Mouse (Mus musculus): ENCODE results near the gene Zfp467. TPM values are rescaled to one million over a fixed set of nuclear protein-coding genes. Genes with fewer than 3 reads are reported as not detected.

Zfp467 gene
- total RNA-seq, 4 experiments from 2014 or later, result 9.7 to 10.1 (median 10.1) TPM

DNA sequence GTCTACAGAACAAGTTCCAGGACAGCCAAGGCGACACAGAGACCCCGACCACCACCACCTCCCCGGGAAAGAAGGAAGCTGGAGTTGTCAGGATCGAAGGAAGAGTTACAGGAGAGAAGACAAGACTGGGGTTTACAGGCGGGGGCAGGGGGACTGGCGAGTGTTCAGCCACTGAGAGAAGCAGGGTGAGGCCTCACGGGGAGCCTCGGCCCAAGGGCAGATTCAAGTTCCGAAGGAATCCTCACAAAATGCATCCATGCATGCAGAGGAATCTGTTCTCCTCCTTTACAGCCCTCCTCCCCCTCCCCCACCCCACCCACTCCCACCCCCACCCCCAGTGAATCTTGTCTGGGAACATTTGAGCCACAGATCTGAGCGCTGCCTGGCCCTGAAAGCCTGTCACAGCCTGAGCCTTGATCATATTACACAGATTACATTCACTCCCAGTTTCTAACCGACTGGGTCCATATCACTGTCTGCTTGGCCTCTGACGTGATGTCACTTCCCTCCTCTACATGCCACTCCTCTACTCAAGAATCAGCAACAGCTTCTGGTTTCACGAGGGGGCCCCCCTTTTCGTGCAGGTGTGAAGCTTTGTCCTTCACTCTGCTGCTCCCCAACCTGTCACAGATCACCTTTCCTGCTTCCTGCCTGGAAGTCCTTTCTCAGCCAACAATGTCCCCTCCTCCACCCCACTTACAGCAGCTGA, 5.2 kb downstream of the Zfp467 start:
- DNase-seq (ENCODE audit: low spot score), result no peak

DNA sequence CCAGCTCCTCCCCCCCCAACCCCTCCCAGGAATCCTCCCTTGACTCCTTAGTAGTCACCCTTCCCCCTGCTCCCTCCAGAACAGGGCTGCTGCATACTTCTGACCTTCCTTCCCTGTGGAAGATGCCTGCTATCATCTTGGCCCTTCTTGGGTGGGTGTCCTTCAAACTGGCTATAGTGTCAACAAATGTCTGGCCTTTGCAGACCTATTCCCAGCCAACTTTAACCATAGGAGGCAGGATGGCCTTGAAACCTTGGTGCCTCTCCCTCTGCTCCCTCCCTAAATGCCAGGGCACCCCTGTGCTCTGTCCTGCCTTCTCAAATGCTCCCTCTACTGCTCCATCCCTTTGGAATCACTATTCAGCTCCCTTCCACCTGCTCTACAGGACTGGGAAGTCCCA, 6.0 kb downstream of the Zfp467 start:
- no peak for DNase-seq (ENCODE audit: low spot score)

DNA sequence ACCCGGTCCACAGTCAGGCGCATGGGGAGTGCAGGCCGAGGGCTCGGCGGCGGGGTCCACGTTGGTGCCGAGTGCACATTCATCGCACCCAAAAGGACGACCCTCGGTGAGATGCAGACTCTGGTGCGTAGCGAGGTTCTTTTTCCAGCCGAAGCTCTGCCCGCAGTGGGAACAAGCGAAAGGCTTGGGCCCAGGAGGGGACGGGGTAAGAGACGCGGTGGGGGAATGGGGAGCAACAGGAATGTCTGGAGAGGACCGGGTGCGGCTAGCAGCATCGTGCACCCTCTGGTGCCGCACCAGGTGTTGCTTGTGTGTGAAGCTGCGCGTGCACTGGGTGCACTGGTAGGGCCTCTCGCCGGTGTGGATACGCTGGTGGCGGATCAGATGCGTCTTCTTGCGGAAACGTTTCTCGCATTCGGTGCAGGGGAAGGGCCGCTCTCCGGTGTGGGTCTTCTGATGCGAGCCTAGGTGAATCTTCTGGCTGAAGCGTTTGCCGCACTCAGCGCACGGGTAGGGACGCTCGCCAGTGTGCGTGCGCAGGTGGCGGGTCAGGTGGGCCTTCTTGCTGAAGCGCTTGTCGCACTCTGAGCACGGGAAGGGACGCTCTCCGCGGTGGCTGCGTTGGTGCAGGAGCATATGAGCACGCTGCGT, 7.0 kb downstream of the Zfp467 start:
- no peak for DNase-seq (ENCODE audit: low spot score)

DNA sequence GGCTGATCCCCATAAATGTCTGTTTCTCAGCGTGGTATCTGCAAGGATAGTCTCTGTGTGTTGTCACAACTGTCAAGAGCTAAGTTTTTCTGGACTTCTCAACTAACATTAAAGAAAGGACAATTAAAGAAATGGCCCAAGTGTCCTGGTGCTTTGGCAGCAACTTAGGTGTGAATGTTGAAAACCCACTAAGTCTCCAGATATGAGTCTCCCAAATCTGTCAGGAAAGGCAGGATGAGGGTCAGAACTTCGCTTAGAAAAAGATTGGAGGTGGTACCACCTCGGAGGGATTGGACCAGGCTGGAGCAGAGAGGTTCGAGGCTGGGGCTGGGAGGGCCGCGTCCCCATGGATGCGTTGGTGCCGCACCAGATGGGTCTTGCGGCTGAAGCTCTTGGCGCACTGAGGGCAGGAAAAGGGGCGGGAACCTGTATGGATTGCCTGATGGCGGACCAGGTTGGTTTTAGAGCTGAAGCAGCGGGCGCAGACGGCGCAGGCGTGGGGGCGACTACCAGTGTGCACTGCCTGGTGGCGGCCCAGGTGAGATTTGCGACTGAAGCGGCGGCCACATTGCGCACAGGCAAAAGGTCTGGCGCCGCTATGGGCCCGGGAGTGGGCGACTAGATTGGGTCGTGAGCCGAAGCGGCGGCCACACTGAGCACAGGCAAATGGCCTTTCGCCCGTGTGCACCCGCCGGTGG, 7.8 kb downstream of the Zfp467 start:
- DNase-seq (ENCODE audit: low spot score), result no peak

DNA sequence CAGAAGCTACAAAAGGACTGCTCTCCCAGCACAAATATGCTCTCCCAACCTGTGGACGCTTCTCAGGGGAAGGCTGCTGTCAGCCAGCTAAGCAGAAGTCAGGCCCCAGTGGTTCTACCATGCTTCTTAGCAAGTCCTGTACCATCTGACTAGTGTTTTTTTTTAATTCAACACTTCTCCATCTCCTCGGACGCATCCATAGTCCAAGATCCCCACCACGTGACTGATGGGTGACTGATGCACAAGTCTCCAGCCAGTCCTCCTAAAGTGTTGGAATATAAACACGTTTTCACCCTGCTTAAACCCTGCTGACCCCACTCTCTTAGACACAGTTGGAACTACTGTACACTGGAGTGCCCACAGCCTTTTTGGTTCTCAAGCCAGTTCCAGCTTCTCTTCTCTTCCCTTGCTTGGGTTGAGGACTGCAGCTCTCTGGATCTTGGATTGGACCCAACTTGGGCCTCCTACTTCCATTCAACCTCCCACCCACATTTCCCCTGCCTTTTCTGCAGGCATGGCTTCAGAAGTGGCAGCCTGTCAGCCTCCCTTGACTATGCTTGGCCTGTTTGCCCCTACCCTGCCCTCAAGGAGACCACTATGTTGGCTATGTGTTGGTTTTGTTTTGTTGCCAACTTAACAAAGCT, 9.8 kb downstream of the Zfp467 start:
- DNase-seq (ENCODE audit: low spot score), result no peak

DNA sequence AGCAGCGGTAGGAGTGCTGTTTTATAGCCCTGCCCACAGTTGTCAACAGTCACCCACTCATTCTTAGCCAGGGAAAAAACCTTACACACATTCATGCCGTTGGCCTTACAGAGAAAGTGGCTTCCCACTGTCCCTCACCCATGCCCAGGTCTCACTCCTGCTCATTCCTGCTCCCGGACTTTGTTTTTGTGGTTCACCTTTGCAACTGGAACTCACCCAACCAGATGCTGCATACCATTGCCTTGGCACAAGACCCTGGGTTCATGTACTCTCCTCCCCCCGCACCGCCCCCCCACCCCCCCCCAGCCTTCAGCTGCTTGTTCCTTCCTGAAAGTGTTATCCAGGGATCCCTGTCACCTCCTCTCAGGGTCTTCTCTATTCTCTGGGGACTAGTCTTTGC, 10.5 kb downstream of the Zfp467 start:
- DNase-seq (ENCODE audit: low spot score), result no peak

DNA sequence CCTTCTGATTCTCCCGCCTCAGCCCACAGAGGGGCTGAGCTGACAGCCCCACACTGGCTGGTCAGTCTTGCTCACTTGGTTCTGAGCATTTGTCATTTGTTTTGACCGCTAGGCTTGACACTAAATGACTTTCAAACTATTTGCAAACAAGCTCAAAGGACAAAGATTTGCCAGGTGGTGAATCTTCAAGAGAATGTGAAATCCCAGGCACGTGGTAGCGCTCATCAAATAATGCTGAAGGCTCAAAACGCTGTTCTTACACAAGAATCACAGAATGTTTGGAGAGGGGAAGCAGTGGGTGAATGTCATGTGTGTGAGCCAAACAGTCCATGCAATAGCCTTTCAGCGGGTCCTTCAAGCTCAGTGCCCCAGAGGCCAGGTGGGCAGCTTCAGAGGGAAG, 11.0 kb downstream of the Zfp467 start:
- DNase-seq (ENCODE audit: low spot score), result no peak

DNA sequence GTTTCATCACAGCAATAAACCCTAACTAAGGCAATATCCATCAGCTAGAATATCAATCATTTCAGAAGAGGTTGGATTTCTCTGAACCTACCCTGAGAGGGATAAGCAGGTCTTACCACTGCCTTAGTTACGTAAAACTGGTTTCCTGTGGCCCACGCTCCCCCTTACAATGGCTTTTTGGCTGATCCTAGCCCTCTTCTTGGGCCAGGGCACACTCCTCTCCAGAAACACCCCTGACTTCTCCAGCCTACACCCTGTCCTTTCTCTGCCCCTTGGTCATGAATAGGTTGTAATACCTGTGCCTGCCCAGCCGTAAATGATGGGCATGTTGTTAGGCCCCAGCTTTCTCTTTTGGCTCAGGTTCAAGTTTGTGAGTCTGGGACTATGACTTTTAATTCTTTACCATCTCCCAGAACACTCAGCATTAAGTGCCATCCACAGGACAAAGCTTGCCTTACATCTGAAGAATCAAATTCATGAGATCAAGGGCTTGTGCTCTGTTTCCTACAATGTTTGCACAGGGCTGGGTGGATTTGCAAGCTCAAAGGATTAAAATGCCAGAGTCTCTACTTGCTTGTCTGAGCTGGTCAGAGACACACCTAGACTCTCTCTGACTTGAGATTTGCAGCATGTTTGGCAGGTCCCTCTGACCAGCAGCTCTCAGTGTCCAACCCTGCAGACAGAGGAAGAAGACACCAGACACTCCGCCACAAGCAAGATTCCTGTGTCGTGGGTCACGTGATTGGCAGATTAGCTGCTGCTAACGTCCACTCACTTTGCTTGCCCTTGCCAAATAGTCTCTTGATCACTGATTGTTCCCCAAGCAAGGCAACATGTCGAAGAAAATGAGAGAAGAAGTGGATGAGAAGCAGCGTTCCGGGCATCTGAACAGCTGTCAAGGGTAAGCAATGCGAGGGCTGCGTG, 12.5 kb downstream of the Zfp467 start:
- no peak for DNase-seq (ENCODE audit: low spot score)

DNA sequence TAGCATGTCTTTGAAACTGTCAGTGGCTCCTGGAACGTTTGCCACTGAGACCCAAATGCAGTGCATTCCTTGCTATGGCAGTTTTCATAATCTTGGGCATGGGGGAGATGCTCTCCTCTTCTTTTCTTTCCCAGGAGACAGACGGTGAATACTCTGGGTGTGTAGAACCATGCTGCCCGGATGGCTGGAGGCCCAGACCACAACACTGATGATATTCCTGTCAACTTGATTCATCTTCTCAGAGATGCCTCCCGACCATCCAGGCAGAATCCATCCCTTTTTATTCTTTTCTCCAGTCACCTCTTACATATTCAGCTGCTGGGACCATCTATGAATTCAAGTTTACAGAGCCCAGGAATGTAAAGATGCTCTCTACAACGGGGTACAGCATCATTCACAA, 14.9 kb downstream of the Zfp467 start:
- DNase-seq (ENCODE audit: low spot score), result no peak

DNA sequence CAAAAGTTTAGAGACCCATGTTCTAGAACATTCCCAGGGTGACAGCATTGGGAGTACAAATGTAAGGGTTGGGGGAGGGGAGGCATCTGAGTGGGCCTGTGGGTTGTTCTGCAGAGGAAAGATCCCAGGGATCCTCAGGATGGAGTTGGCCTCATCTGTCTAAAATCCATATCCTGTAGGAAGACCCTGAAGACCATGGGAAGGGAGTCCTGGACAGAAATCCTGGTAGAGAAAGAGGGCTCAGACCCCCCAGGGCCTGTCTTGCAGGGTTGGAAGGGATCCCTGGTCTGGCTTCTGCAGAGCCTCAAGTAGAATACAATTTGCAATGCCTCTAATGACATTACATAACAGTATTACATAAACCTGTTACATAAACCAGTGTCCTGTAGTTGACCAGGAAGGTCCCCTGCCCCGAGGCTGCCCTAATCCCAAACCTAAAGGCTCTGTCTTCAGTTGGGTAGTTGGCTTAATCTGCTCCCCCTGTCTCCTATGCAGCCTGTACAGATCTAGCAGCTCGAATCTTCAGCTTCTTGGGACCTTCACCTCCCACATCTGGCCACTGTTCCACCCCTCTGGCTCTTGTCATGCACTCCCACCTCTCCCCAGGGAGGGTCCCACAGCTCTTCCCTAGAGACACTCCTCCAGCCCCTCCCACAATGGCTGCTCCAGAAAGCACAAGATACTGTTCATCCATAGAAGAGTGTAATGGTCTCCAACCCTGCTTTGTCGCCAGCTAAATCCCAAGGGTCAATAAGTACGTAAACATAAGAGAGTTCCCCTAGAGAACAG, 16.7 kb downstream of the Zfp467 start:
- no peak for DNase-seq (ENCODE audit: low spot score)

DNA sequence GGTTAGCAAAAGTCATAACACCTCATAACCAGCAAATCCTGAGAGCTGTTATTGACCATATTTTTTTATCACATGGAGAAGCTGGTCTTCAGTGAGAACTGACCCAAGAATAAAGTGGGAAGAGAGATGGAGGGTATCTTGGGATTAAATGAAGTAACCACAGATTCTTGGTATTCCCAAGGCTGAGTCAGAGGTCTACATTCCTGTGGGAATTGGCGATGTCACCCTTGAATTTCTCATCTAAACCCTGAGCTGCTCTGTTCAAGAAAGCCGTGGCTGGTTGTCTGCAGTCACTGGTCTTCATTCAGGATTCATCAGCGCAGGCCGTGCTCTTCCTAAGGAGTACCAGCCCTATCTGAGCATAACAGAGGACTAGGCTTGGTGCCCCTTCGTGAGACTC, 18.7 kb downstream of the Zfp467 start:
- DNase-seq (ENCODE audit: low spot score), result no peak

DNA sequence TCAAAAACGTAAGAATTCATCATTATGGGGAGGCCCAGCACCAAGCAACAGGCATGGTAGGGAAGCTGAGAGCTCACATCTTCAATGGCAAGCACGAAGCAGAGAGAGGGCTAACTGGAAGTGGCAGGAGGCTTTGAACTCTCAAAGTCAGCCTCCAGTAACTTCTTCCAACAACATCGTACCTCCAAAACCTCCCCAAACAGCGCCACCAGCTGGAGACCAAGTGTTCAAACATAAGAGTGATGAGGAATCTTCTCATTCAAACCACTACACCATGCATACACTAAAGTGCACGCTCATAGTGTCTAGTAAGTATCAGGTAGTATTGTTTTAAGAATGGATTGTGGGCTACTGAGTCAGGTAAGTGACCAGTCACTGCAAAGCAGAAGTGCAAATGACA, 21.6 kb downstream of the Zfp467 start:
- DNase-seq (ENCODE audit: low spot score), result no peak

DNA sequence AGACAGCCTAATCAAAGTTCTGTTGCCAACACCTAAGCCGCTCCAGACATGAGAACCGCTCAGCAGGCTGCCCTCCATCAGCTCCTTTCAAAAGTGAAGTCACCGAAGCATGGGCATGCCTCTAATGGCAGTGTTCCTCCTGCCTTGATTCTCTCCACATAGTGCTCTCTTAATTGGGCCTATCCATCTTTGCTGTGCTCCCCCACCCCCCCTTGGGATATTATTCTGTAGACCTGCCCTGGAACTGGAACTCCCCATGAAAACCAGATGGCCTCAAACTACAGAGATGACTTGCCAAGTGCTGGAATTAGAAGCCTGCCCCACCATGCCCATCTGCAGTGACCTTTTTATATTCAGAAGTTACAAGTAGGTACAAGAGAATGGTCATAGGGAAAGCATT, 22.3 kb downstream of the Zfp467 start:
- DNase-seq (ENCODE audit: low spot score), result no peak

DNA sequence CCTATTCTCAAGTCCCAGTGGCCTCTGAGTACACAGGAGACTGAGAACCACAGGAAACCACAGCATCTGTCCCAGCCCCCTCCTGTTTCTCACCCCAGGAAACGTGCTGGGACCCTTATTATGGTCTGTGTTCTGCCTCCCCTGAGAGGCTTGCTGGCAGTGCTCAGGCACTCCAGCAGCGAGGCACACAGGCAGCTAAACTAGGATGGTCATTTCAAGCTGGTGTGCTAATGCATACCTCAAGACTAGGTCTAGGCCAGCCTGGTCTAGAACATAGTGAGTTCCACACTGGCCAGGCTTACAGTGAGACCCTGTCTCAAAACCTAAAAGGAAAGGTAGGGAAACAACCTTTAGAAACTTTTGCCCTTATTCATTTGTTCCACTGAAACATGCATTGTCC, 25.0 kb downstream of the Zfp467 start:
- DNase-seq (ENCODE audit: low spot score), result no peak

DNA sequence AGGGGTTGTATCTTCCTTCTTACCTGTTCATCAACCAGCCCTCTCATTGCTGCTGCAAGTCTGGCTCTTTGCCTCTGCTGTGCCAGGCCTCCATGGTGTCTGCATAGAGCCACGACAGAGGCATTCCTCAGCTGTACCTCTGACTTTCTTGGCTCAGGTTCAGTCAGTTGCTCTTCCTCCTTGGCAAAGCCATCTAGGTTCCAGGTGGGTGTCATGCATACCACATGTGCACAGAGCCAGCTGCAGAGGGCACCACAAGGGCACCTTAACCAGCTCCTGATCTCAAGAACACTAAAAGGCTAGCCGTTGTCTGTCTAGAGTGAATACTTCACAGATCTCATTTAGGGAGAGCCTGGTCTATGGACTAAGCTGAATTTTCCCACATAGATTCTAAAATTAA, 29.1 kb downstream of the Zfp467 start:
- DNase-seq (ENCODE audit: low spot score), result no peak

DNA sequence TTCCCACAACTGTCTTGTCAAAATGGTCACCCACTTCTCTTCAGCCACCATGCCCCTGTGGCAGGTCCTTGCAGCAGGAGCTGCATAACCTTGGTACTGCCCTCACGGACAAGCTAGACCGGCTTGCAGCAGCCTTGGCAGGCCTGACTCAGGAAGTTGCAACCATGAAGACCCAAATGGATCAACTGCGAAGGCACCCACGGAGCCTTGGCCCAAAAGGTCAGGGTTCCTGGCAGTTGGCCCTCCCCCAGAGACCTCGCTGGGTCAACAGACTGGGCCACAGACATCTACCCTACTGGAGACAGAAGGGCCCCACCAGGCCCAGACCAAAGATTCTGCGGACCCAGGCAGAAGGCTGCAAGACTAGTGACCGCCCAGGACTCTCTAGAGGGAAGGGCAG, 30.0 kb downstream of the Zfp467 start:
- no peak for DNase-seq (ENCODE audit: low spot score)

DNA sequence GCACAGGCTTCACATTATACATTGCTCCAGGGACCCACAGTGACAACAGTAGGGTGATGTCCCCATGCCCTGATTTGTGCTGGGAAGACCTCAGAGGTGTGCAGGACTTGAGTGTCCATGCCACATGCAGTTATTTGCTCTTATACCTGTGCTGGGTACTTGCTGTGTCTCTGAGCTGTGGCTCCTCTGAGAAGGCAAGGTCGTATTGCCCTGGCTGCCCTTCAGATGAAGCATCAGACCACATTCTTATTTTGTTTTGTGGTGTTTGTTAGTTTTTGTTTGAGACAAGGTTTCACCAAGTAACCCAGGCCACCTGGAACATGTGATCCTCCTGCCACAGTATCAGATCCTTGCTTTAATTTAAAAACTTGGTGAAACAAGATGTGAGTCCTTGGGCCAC, 30.7 kb downstream of the Zfp467 start:
- DNase-seq (ENCODE audit: low spot score), result no peak

DNA sequence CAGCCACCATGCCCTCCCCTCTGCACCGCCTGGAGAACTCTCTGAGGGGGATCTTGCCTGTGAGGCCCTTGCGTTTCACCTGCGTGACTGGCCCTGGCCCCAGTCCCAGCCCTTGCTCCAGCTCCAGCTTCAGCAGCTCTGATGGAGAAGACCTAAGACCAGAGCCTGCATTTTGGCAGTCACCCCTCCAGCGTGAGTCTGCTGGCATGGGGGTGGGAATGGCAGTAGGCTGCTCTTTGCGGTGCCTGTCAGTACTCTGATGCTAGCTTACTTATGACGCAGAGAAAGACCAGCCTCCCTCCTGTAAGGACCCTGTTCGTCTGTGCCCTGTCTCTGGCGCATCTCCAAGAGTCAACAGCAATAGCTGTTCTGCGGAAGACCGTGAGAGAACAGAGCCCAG, 32.5 kb downstream of the Zfp467 start:
- no peak for DNase-seq (ENCODE audit: low spot score)

DNA sequence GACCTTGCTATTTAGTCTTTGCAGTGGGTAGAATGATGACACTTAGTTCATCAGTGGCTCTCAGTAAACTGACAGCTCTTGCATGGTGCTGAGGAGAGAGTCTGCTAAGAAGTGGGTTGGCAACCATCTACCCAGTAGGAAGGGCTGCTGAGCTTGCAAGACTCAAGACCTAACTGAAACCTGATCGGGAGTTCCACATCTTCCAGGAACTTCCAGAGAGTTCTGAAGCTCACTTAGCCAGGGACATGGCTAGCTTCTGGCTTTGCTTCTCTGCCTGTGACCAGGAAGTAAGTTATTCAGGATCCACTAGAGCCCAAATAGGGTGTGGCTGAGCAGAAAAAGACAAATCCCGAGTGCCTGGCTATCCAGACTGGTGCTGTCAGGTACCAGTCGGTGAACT, 33.0 kb downstream of the Zfp467 start:
- DNase-seq (ENCODE audit: low spot score), result no peak

DNA sequence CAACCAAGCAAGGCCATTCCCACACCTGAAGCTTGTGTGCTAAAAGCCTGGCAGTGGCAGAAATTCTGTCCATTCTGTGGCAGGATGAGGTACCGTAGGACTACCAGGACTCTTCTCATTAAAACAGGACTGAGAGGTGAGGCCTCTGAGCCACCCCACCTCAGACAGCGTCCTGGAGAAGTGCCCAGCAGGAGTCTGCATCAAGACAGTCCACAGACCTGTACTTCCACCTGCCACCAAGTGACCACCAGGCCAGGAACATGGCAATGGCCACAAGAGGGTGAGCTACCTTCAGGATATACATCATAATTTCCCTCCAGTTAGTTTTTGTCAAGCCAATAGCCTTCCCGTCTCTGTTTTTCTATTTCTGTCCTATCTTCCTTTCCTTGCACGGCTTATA, 33.5 kb downstream of the Zfp467 start:
- no peak for DNase-seq (ENCODE audit: low spot score)
